Mouse (Mus musculus): ENCODE results near the gene Ell.

GRCm38 (mm10) chr8:70593961-70594609, 54.8 kb downstream of the Ell start, which contains the start of gene Isyna1:
- 0 out of 2 replicates have a peak, but pooled peaks have one; percentile 1 for TF ChIP-seq CTCF (IDR thresholded peaks at IDR 0.05; ENCODE audit: control insufficient read depth, insufficient read depth, low read length)
- TF ChIP-seq POLR2A (IDR thresholded peaks at IDR 0.05; ENCODE audit: borderline replicate concordance, control insufficient read depth, low read depth, low read length) = peak; percentile 81

All from bone marrow, adult 2 months (tissue).